Mouse (Mus musculus) limb, embryonic 13.5 days (tissue): ENCODE results near the gene Hoxb13. TPM values are rescaled to one million over a fixed set of nuclear protein-coding genes. Genes with fewer than 3 reads are reported as not detected.

Source experiments
- ATAC-seq: fragments of 200-750 bp; cut with Nextera tagmentation; 2 replicates; pipeline ENCODE4 v1.8.0; 2017; ENCODE audit warnings: low read depth, moderate number of reproducible peaks, moderate TSS enrichment; ENCODE audit not compliant: low FRiP score
- H3K27ac ChIP-seq: fragments of 300-500 bp; sonication (generic); 2 replicates; pipeline ENCODE4 v1.5.1; 2015; ENCODE audit warnings: inconsistent platforms, mild to moderate bottlenecking, moderate library complexity
- H3K27me3 ChIP-seq: fragments of 300-500 bp; sonication (generic); 2 replicates; pipeline ENCODE4 v1.6.1; 2015; ENCODE audit warnings: mild to moderate bottlenecking, inconsistent platforms
- H3K36me3 ChIP-seq: fragments of 300-500 bp; sonication (generic); 2 replicates; pipeline ENCODE4 v1.6.1; 2015; ENCODE audit warnings: inconsistent platforms, mild to moderate bottlenecking, moderate library complexity
- H3K4me1 ChIP-seq: fragments of 300-500 bp; sonication (generic); 2 replicates; pipeline ENCODE4 v1.6.1; 2015; ENCODE audit warnings: inconsistent platforms
- H3K4me2 ChIP-seq: fragments of 300-500 bp; sonication (generic); replicated peaks from 2 replicates; pipeline ENCODE4 v1.6.1; 2015; ENCODE audit warnings: inconsistent platforms, mild to moderate bottlenecking, moderate library complexity
- H3K4me3 ChIP-seq: fragments of 300-500 bp; sonication (generic); 2 replicates; pipeline ENCODE4 v1.5.1; 2015; ENCODE audit warnings: moderate library complexity, mild to moderate bottlenecking, inconsistent platforms
- H3K9ac ChIP-seq: fragments of 300-500 bp; sonication (generic); 2 replicates; pipeline ENCODE4 v1.6.1; 2015; ENCODE audit warnings: mild to moderate bottlenecking, inconsistent platforms
- H3K9me3 ChIP-seq: fragments of 300-500 bp; sonication (generic); 2 replicates; pipeline ENCODE4 v1.6.1; 2016; ENCODE audit warnings: inconsistent platforms
- WGBS: fragments of 180-500 bp; shearing (Covaris S2); methylation state at CpG from one replicate; pipeline ENCODE4 v1.1.7; 2015; 5-methylcytosine and 5-hydroxymethylcytosine counted together
- polyA plus RNA-seq: library from polyadenylated mRNA; unstranded; fragments of >200 nt; fragmentation: Nextera tagmentation; extraction: Ambion mirVana; gene quantifications from 2 replicates; pipeline ENCODE4 v1.2.1, GENCODE M21; 2015

Hoxb13 gene
- polyA plus RNA-seq, 1 experiment from 2014 or later: not detected

- no peak overlapping the region for H3K4me2 ChIP-seq
- H3K27me3 ChIP-seq: 0 out of 2 replicates have a peak, but pooled peaks cover 2% of the 10 kb centered on the region
- peaks cover 7% of the 10 kb centered on the region; the same call in 1 of the 2 replicates for H3K9me3 ChIP-seq
- H3K4me3 ChIP-seq: no peak overlapping the region
- no peak overlapping the region for H3K27ac ChIP-seq
- WGBS: 34% methylated on average over 2 of the region's 2 CpGs
- ATAC-seq: no peak
- no peaks in the 10 kb centered on the region for H3K4me1 ChIP-seq
- H3K9ac ChIP-seq: no peak overlapping the region
- H3K36me3 ChIP-seq: no peaks in the 10 kb centered on the region
Measured at GRCm38 (mm10) chr11:96223813-96224212, 29.7 kb downstream of the Hoxb13 start.

- Histone ChIP-seq H3K4me2 (no peak overlapping the region), H3K9me3 (no peaks in the 10 kb centered on the region), H3K36me3 (no peaks in the 10 kb centered on the region), H3K27me3 (peaks cover 18% of the 10 kb centered on the region), H3K9ac (no peak overlapping the region), H3K27ac (no peak overlapping the region), H3K4me3 (no peak overlapping the region), H3K4me1 (no peaks in the 10 kb centered on the region)
- ATAC-seq: no peak
- WGBS: 81% methylated on average over 9 of the region's 9 CpGs
Measured at GRCm38 (mm10) chr11:96227676-96228075, 33.6 kb downstream of the Hoxb13 start.

- no peak for ATAC-seq
- H3K9me3 ChIP-seq: no peaks in the 10 kb centered on the region
- no peak overlapping the region for H3K4me3 ChIP-seq
- no peak overlapping the region for H3K27ac ChIP-seq
- no peaks in the 10 kb centered on the region for H3K36me3 ChIP-seq
- H3K4me2 ChIP-seq: no peak overlapping the region
- H3K27me3 ChIP-seq: peaks cover 67% of the 10 kb centered on the region
- WGBS: 1% methylated on average over 12 of the region's 12 CpGs
- no peaks in the 10 kb centered on the region for H3K4me1 ChIP-seq
- H3K9ac ChIP-seq: no peak overlapping the region
Measured at GRCm38 (mm10) chr11:96234906-96235305, 40.8 kb downstream of the Hoxb13 start.

GRCm38 (mm10) chr11:96240211-96240610 lies 46.1 kb downstream of the Hoxb13 start:
- H3K4me2 ChIP-seq: peak overlapping the region; percentile 32; the same call in 1 of the 2 replicates
- no peak for ATAC-seq
- peaks cover 42% of the 10 kb centered on the region for H3K27me3 ChIP-seq
- no peaks in the 10 kb centered on the region for H3K9me3 ChIP-seq
- H3K4me1 ChIP-seq: no peaks in the 10 kb centered on the region
- no peak overlapping the region for H3K27ac ChIP-seq
- WGBS: 2% methylated on average over 7 of the region's 7 CpGs
- H3K9ac ChIP-seq: no peak overlapping the region
- no peak overlapping the region for H3K4me3 ChIP-seq
- no peaks in the 10 kb centered on the region for H3K36me3 ChIP-seq

Other genes with a start within 250 kb of the Hoxb13 start
- 83.4 and 85.7 TPM in 2 replicates for gene Igf2bp1, start 188.4 kb upstream of the Hoxb13 start, polyA plus RNA-seq
- not detected in 2 replicates for gene Gip, start 169.8 kb upstream of the Hoxb13 start, polyA plus RNA-seq
- 95.0 and 98.4 TPM in 2 replicates for gene Snf8, start 159.4 kb upstream of the Hoxb13 start, polyA plus RNA-seq
- gene Ube2z, start 128.9 kb upstream of the Hoxb13 start, polyA plus RNA-seq: 39.2 and 41.4 TPM in 2 replicates
- 424 and 500 TPM in 2 replicates for gene Atp5g1, start 118.6 kb upstream of the Hoxb13 start, polyA plus RNA-seq
- not detected in 2 replicates for gene Calcoco2, start 82.4 kb upstream of the Hoxb13 start, polyA plus RNA-seq
- not detected in 2 replicates for gene Ttll6, start 60.5 kb upstream of the Hoxb13 start, polyA plus RNA-seq
- 1.1 and 1.3 TPM in 2 replicates for gene Hoxb9, start 77.1 kb downstream of the Hoxb13 start, polyA plus RNA-seq
- 0.17 and 0.32 TPM in 2 replicates for gene Hoxb8, start 87.6 kb downstream of the Hoxb13 start, polyA plus RNA-seq
- 2.0 and 2.2 TPM in 2 replicates for gene Hoxb7, start 92.3 kb downstream of the Hoxb13 start, polyA plus RNA-seq
- gene Hoxb6, start 98.2 kb downstream of the Hoxb13 start, polyA plus RNA-seq: 0.59 and 1.4 TPM in 2 replicates
- 0.97 and 1.5 TPM in 2 replicates for gene Hoxb5, start 109.0 kb downstream of the Hoxb13 start, polyA plus RNA-seq
- gene Hoxb4, start 124.0 kb downstream of the Hoxb13 start, polyA plus RNA-seq: 0.36 and 0.50 TPM in 2 replicates
- 0.17 and 0.55 TPM in 2 replicates for gene Hoxb3, start 129.0 kb downstream of the Hoxb13 start, polyA plus RNA-seq
- gene Hoxb2, start 156.2 kb downstream of the Hoxb13 start, polyA plus RNA-seq: 3.9 and 4.8 TPM in 2 replicates
- 0.13 TPM in 1 of 2 replicates, not detected in the other for gene Hoxb1, start 171.4 kb downstream of the Hoxb13 start, polyA plus RNA-seq